Mouse (Mus musculus): ENCODE measurements at regions not wholly inside any gene's neighbourhood (a gene's known extent, or its start where the extent isn't known, plus 50 kb on each side); places are given as distances from the start of the nearest gene placed in this dataset.
A peak's percentile ranks its signal among the peaks of the same experiment; 100 is the strongest.

DNA sequence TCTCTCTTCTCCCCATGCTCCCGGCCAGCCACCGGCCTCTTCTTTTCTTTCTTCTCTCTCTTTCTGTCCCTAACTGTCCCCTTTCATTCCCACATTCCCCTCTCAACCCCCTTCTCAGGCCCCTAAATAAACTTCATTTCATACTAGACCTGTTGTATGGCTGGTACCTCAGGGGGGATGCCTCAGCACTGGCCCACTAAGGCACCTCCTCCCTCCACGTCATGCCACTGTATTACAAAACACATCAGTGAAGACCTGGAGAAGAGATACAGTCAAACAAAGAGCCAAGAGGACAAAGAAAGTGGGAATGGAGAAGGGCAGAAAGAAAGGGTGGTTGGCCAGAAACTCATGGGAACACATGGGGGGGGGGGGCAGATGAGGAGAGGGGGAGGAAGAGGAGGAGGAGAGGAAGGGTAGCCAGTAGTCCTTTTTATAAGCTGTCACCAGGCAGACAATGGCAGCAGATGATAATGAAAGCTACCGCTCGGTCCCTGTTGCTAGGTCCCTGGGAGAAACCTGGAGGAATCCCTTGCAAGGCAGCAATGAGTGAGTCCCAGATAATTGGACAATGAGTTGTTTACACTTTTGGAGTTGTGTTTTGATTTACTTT is 224.5 kb upstream of the Pfn2 start:
- DNase-seq (ENCODE audit: low spot score) = no peak

DNA sequence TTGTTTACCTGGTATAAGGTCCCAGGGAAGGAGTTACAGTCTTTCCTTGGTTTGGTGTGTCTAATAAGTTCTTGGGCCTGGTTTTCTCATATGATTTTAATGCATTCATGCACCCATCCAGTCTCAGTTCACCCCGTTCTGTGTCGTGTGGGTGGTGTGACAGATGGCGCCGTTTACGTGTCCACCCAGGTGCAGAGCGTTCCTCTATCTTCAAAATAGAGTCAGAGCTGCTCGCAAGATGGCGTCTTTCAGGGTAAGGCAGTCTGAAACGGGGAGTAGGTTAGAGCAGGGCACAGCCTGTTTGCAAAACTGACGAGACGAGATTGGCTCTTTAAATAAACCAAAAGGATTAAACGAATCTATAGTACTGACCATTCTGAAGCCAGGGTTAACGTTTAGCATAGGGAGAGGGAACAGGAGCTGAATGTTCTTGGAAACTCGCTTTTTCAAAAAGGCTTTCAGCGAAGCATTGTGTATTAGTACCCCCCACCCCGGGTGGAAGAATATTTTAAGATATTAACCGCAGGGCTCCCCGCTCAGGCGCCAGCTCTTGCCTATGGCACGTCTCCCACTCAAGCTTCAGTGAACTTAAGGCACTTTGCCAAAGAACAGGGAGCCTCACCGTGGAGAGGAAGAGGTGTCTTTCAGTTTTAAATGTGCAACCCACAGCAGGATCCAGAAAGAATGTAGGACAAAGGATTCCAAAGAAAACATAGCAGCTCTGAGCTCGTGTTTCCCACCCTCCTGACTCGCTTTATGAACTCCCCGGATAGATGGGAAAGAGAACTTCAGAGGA is 241.7 kb upstream of the Pfn2 start:
- no peak for DNase-seq (ENCODE audit: low spot score)

DNA sequence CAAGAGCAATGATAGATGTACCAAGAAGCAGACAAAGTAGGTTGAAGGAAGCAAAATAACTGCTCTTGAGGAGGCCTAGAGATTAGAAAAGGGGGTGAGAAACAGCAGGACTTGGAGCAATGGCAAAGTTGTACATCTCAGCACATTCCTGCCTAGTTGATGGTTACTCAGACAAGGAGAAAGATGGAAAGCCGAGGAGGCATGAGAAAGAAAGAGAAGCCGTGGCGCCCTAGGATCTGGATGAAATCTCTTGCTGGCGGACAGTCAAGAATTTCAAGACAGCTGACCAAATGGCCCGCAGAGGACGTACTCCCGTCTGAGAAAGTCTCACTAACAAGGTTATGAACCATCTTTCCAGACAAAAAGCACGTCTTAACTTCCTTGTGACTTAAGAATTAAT is 242.5 kb upstream of the Pfn2 start:
- no peak for DNase-seq (ENCODE audit: low spot score)

DNA sequence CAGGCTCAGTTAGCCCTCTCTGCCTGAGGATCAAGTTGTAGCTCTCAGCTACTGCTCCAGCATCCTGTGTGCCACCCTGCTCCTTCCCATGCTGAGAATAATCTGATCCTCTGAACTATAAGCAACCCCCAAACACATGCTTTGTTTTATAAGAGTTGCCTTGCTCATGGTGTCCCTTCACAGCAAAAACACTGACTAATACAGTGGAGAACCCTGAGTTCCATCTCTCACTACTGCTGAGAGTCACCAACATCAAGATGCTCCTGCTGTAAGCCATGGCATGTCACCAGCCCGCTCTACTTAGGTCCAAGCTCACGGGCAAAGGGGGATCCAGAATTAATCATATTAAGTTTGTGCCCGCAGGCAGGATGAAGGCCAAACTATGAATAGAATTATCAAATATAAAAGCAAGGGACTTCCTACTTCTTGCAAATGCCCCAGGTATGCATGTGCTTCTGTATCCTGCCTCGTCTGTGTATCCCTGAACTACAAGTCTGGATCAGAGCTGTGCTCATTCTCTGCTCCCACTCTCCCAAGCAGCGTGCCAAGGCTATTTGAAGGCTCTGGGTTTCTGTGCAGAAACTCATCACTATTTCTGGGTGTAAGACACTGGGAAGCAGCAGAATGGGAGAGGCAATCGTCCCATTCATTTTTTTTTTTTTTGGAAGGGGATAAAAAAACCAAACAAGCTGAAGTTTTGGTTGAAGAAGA is 243.7 kb upstream of the Pfn2 start:
- DNase-seq (ENCODE audit: low spot score) = no peak

DNA sequence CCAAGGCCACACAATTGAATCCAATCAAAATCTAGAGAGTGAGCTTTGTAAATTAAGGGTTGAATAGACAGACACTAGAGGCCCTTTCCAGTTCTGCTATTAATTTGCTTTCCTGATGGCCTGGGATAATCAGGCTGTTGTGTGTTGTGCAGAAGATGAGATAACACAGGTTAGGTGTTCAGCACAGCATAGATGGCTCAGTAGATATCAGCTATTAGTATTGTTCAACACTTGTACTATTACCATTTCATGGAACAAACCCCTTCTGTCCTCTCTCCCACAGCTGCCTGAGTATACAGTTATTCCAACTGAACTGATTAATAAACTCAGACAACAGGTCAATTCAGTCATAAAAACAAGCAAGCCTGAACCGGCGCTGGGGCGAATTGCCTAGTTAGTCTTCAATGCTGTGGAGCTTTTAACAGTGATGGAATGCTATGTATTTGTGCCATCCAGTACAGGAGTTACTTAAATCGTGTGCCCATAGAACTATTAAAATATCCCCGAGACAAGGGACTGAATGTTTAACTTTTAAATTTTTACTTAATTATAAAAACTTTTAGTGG is 263.1 kb upstream of the Pfn2 start:
- no peak for DNase-seq (ENCODE audit: low spot score)

DNA sequence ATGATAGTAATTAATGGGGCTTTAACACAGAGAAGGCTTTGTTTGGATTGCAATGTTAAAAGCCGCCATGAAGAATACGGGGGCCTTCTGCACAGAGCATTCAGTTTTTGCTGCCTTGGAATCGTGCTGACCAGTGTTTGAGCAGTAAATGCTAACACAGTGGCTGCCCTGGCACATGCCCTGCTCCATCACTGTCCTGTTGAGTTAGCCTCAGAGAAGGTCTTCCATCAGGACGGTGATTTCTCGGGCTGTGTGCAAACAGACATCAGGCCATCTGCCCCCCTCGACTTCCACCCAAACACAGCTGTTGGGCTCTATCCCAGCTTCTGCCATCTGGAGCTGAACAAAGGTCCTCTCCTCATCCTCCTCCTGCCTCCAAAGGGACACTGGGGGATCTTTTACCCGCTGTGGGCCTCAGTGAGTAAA is 264.6 kb upstream of the Pfn2 start:
- DNase-seq (ENCODE audit: low spot score) = no peak

DNA sequence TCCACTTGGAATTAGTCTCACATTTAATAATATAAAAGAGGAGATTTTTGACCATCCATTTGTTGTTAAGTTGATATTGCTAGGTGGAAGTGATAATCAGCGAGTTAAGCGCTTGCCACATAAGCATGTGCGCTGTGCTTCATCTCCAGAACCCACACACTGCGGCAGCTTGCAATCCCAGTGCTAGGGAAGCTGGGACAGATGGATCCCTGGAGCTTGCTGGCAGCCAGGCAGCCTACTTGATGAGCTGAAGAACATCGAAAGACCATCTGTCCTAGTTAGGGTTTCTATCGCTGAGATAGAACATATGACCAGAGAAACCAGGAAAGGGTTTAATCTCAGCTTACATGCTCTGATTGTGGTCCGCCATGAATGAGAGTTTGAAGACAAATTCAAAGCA is 266.1 kb upstream of the Pfn2 start:
- no peak for DNase-seq (ENCODE audit: low spot score)

DNA sequence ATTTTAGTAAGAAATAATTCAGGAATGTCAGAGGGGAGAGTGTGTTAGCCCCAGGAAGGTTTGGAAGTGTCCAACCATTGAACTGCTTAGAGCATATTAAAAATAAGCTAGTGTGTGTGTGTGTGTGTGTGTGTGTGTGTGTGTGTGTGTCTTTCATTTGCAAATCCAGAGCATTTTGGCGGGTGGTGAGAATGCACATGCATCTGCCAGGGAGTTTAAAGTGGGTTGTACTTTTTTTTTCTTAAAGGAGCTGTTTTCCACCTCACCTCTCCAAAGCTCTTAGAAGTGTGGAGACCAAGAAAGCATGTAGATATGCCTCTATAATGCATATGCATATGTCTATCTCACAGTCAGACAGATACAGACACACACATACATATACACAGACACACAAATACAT is 267.6 kb upstream of the Pfn2 start:
- DNase-seq (ENCODE audit: low spot score) = no peak

DNA sequence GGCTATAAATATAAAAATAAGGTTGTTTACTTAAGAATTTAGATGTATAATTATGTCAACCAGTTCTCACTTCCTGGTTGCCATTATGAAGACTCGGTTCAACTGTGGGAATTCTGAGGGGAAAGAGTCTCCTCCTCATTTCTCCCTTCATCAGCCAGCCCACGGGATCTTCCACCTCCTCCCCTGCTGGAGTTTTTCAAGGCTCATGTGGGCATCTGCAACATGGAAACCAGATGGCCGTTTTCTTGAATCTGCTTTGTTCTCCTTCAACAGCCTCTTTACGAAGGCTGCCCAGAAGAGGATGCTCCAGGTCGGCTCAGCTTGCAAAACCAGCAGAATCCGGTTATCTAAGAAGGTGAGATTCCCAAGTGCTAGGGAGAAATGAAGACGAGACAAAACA is 269.0 kb upstream of the Pfn2 start:
- DNase-seq (ENCODE audit: low spot score) = no peak

DNA sequence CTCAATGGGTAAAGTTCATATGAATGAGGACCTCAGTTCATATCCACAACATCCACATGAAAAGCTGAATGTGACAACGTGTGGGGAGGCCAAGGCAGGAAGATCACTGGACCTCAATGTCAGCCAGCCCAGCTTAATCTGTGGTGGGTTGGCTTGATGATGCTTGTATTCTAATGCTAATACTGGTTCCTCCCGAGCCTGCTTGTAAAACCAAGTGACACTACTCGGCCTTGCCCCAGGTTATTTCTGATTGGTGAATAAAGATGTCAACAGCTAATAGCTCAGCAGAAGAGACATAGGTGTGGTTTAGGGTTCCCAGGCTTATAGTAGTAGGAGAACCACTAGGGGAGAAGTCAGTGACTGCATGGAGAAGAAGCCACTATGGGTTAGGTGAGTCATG is 272.2 kb upstream of the Pfn2 start:
- no peak for DNase-seq (ENCODE audit: low spot score)

DNA sequence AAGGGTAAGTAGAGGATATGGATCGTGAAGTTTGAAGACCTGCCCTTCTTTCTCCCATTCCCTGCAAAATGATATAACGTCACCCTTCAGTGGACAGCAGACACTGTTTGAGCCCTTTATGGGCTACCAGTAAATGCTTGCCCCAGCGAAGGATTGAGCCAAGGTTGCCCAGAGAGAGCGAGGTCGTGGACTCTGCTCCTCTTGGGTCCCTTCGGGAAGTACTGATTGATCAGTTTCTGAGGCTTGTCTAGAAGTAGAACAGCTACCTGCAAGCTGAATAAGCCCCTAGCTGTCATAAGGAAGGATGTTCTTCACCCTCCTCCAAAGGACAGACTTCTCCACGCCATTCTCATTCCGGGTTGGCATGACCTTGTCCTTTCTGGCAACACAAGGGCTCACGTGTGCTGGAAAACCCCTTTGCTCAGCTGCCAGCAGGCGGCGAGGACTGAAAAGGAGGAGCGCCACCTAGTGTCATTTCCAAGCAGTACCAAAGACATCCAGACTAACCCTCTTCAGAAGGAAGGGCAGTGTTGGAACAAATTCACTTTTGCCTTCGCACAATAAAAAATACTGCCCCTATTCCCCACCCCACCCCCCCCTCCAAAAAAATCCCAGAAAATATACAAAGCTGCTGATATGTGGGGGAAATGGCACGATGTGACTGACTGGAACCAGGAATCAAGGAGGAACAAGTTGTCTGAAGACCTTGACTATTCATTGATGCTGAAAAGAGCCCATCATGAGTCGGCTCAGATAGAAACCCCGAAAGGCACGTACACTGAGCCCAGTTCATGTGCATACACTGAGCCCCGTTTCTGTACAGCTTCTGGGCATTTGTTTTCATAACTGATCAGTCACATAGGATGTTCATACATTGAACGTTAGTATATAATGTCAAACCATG is 274.8 kb upstream of the Pfn2 start:
- peak; percentile 11 for DNase-seq (ENCODE audit: low spot score)

DNA sequence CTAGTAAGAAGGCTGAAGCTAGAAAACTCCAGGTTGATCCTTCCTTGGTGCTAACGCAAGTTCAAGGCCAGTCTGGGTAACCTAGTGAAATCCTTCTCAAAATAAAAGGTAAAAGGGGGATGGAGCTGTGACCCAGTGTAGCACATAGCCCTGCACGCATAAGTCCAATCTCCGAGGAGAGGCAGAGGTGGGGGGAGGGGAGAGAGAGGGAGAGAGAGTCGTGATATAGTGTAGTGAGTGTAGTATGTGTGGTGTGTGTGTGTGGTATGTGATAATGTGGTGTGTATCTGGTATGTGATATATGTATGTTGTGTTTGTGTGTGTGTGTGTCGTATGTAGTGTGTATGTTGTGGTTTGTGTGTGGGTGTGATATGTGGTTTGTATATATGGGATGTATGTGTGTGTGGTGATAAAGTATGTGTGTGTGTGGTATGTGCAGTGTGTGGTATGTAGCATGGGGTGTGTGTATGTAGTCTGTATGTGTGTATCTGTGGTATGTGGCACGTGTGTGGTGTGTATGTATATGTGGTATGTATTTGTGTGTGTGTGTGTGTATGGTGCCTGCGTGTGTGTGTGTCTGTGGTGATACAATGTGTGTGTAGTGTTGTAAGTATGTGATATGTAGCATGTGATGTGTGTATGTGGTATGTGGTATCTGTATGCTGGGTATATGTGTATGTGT is 275.7 kb upstream of the Pfn2 start:
- no peak for DNase-seq (ENCODE audit: low spot score)

DNA sequence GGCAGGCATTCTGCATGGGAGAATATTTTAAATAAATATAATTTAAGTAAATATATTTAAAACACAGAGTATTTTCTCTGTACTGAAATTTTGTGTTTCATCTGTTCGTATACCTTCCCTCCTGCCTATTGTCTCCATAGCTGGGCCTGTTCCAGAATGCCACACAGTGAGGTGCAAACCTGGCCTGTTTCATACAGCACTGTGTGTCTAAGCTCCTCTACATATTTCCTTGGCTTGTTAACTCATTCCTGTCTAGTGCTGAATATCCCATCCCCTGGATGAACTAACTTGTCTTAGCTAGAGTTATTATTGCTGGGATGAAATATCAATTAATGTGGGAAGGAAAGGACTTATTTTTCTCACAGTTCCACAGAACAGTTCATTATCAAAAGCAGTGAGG is 277.0 kb upstream of the Pfn2 start:
- no peak for DNase-seq (ENCODE audit: low spot score)

DNA sequence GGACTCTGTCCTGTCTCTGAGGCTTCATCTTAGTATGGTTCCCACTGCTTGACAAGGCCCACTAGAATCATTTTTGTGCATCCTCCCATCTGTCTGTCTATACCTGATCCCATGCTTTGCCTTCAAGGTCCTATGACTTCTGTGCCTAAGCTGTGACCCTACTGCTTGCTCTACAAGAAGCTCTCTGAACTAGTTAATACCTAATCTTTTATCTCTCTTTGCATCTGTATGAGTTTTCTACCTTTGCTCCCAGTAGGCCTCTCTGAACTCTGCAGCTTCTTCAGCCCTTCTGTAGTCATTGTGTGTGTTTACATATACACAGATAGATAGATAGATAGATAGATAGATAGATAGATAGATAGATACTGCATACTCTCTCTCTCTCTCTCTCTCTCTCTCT is 279.1 kb upstream of the Pfn2 start:
- DNase-seq (ENCODE audit: low spot score) = no peak

DNA sequence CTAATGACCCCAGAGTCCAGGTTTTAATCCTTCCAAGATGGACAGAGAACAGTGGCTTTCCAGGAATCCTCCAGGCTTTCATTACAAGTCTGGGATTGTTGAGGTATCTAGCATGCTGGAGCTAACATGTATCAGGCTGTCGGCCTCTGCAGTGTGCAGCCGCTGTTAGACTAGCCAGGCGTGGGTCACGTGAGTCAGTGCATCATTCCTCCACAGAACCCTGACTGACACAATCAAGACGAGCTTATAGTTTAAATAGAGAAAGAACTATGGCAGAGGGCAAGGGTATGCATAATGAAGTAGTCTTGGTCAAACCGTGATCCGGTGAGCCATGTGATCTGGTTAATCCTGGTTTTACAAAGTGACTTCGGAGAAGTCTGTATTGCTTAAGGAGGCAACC is 280.2 kb upstream of the Pfn2 start:
- no peak for DNase-seq (ENCODE audit: low spot score)

DNA sequence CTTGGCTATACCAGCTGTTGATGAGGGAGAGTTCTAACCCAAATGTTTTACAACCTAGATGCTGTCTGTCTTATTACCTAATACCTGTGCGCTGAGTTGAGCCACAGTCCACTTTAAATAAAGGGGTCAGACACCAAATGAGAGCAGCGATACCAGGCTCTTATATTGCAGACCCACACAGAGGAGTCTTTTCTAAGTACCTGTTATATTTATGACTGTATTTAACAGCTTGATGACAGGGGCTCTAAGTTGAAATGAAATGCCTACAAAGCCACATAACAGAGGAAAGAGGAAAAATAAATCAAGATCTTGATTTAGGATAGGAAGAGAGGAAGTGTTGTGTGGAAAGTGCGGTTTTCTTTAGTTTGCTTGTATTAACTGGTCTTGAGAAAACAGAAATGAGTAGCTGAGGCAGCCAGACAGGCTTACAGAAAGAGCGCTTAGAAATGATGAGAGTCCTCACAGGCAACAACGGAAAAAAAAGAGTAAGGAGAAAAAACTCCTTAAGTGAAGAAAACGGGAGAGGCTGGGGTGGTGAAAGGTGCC is 281.6 kb upstream of the Pfn2 start:
- no peak for DNase-seq (ENCODE audit: low spot score)

DNA sequence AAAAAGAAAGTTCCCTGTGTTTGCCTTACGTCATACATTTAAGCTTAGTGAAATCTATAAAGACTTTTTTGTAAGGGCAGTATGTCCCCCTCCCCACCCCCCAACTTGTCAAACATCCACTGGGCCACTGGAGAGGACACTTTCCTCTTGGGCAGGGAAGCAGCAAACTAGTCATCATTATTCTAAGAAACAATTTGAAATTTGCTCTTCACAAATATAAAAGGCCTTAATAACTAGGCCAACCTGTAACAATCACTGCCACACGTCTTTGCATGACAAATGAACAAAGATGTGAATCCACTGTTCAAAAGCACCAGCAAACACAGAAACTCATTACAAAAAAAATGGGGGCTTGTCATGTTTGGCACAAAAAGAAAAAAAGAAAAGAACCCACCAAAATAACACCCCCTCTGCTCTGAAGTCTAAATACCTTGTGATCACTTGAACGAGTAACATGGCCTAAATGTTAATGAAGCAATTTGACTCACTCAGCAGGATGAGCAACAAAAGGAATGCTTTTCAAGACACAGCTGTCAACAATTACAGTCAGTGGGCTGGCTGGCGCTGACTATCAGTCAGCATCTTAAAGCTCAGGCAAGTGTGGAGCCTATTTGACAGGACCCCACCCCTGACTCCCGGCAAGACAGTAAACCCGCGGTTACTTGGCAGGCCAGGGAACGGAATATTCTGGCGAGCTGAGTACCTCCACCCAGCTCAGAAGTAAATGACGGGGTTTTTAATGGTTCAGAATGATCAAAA is 278.7 kb upstream of the Tsc22d2 start:
- no peak for DNase-seq (ENCODE audit: low spot score)

DNA sequence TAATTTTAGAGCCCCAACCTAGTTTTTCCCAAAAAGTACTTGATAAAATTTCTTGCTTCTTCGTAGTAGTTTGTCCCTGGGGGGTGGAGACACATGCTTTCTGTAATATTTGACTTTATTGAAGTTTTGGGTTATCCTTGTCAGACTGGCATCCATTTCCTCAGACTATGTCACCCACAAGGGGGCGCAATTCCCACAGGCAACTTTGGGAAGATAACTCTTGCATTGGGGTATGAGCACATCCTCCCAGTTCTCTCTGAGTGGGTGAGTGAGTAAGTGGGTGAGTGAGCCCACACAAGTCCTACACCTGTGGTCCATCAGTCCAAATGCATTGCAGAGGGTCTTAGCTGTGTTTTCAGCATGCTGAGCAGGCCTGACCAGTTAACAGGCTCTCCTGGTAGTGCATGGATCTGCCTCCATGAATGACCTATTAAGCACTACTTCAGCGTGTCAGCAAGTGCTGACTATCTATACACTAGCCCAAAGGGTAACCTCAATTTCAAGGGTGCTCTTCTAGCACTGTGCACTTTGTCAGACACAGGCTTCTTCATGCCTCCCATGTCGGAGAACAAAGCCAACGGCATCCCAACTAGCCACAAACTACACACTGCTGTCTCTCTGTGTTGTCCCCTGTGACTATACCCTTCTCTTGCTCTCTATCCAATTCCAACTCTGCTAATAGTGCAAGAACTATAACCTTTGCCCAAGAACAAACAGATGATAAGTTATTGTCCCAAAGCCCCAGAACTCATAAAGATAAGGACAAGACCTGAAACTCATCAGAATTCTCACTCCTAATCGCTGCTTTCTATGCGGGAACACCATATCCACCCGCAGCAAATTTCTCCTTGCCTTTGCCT is 275.6 kb upstream of the Tsc22d2 start:
- no peak for DNase-seq (ENCODE audit: low spot score)

DNA sequence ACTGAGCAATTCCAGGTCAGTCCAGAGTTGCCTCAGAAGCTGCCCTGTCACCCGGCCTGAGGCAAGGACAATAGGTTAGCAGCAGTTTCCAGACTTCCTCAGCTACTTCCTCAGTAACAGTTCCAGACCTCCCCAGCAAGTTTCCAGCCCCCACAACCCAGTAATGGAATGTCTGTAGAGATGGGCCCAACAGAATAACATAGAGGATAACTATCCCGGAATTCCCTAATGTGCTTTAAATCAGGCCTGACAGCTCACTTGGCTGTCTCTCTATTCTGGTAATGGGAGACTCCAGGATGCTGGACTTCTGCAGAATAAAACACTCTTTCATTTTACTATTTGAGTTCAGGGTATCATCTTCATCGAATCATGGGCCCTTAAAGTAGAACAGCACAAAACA is 268.4 kb upstream of the Tsc22d2 start:
- DNase-seq (ENCODE audit: low spot score) = no peak

Data from spleen, adult 12 weeks (tissue).